Comparison of ENCODE assay signal across 18 mouse cellular contexts in genomic region chr17:31454056-31454455, GRCm38 (mm10).
DNase-seq lines count a peak whose midpoint lies in the region; ATAC-seq lines count a peak whose summit lies in the region.
"Had no signal": no experiment of that assay in that cellular context is flagged by ENCODE, and none has a peak within 500 bp of the region (broad histone marks: within the 10 kb centered on the region; RNA-seq: fewer than 3 reads in every experiment).

No protein-coding gene starts in this region.

- H3K4me3 ChIP-seq in limb, embryonic 13.5 days = no peak overlapping the region
- no peak overlapping the region for H3K4me3 ChIP-seq in limb, embryonic 10.5 days
- H3K4me3 ChIP-seq in intestine, embryonic 14.5 days (ENCODE audit: low read depth, low read length) = no peak overlapping the region
- H3K4me3 ChIP-seq in stomach, embryonic 14.5 days (ENCODE audit: low read depth, low read length) = no peak overlapping the region
- H3K4me3 ChIP-seq: embryonic facial prominence, embryonic 10.5 days; forebrain, embryonic 15.5 days; hindbrain, embryonic 15.5 days; liver, embryonic 12.5 days; midbrain, embryonic 13.5 days had no signal

- H3K27me3 ChIP-seq in limb, embryonic 13.5 days = no peaks in the 10 kb centered on the region
- no peaks in the 10 kb centered on the region for H3K27me3 ChIP-seq in limb, embryonic 10.5 days (ENCODE audit: low read depth, poor library complexity, severe bottlenecking)
- H3K27me3 ChIP-seq in intestine, embryonic 14.5 days (replicated peaks; ENCODE audit: control insufficient read depth, insufficient read depth, low read length) = no peaks in the 10 kb centered on the region
- no peaks in the 10 kb centered on the region for H3K27me3 ChIP-seq in stomach, embryonic 14.5 days (ENCODE audit: control insufficient read depth, insufficient read depth, low read length)
- H3K27me3 ChIP-seq: forebrain, embryonic 15.5 days; hindbrain, embryonic 15.5 days; liver, embryonic 12.5 days; midbrain, embryonic 13.5 days had no signal

- H3K9me3 ChIP-seq in limb, embryonic 13.5 days = no peaks in the 10 kb centered on the region
- H3K9me3 ChIP-seq in limb, embryonic 10.5 days (replicated peaks) = no peaks in the 10 kb centered on the region
- no peaks in the 10 kb centered on the region for H3K9me3 ChIP-seq in intestine, embryonic 14.5 days (ENCODE audit: control insufficient read depth, low read length)
- no peaks in the 10 kb centered on the region for H3K9me3 ChIP-seq in stomach, embryonic 14.5 days (ENCODE audit: control insufficient read depth, low read depth, low read length)
- H3K9me3 ChIP-seq: embryonic facial prominence, embryonic 10.5 days; forebrain, embryonic 15.5 days; hindbrain, embryonic 15.5 days; liver, embryonic 12.5 days; midbrain, embryonic 13.5 days had no signal

- peak; percentile 60 for DNase-seq in adrenal gland, adult 2 months
- DNase-seq in adrenal gland, adult 18-20 months (ENCODE audit: low spot score in 2 of 2) = no peak
- no peak for DNase-seq in limb, embryonic 10.5 days (ENCODE audit: low spot score)
- no peak for DNase-seq in intestine, embryonic 14.5 days (ENCODE audit: low spot score)
- no peak for DNase-seq in layer of hippocampus, adult 9-10 months (ENCODE audit: low spot score)
- DNase-seq in layer of hippocampus, postnatal 14 days (ENCODE audit: low spot score in 2 of 2) = no peak
- DNase-seq: cerebellum, adult 11 months; cerebellum, postnatal 10 days; kidney, adult 18-20 months; kidney, postnatal 10 days; thymus, postnatal 14 days had no signal

- H3K27ac ChIP-seq in limb, embryonic 13.5 days = peak overlapping the region; percentile 61
- H3K27ac ChIP-seq in limb, embryonic 10.5 days = no peak overlapping the region
- peak overlapping the region; percentile 96 for H3K27ac ChIP-seq in intestine, embryonic 14.5 days (ENCODE audit: low read depth)
- peak overlapping the region; percentile 95 for H3K27ac ChIP-seq in stomach, embryonic 14.5 days (ENCODE audit: low read length)
- H3K27ac ChIP-seq: embryonic facial prominence, embryonic 10.5 days; forebrain, embryonic 15.5 days; hindbrain, embryonic 15.5 days; liver, embryonic 12.5 days; midbrain, embryonic 13.5 days had no signal

- no peak for ATAC-seq in limb, embryonic 13.5 days (ENCODE audit: low FRiP score, low read depth)
- no peak for ATAC-seq in intestine, embryonic 14.5 days (replicated peaks; ENCODE audit: low FRiP score, low TSS enrichment, low read depth)
- no peak for ATAC-seq in stomach, embryonic 14.5 days (ENCODE audit: insufficient number of reproducible peaks, insufficient read depth, low FRiP score, low read depth)
- ATAC-seq: forebrain, embryonic 15.5 days; liver, embryonic 12.5 days; midbrain, embryonic 13.5 days had no signal

- peaks cover 28% of the 10 kb centered on the region for H3K4me1 ChIP-seq in limb, embryonic 13.5 days
- peaks cover 29% of the 10 kb centered on the region for H3K4me1 ChIP-seq in limb, embryonic 10.5 days
- peaks cover 58% of the 10 kb centered on the region for H3K4me1 ChIP-seq in intestine, embryonic 14.5 days (replicated peaks; ENCODE audit: control insufficient read depth, insufficient read depth, low read length)
- peaks cover 46% of the 10 kb centered on the region for H3K4me1 ChIP-seq in stomach, embryonic 14.5 days (ENCODE audit: control insufficient read depth, insufficient read depth, low read length)
- H3K4me1 ChIP-seq: liver, embryonic 12.5 days had no signal

- H3K9ac ChIP-seq in limb, embryonic 13.5 days = no peak overlapping the region
- H3K9ac ChIP-seq in intestine, embryonic 14.5 days (ENCODE audit: low read length) = 0 out of 2 replicates have a peak overlapping the region, but pooled peaks have one; percentile 8
- H3K9ac ChIP-seq in stomach, embryonic 14.5 days (replicated peaks; ENCODE audit: low read depth, low read length) = no peak overlapping the region
- H3K9ac ChIP-seq: forebrain, embryonic 15.5 days; hindbrain, embryonic 15.5 days; liver, embryonic 12.5 days; midbrain, embryonic 13.5 days had no signal

- no peak overlapping the region for H3K4me2 ChIP-seq in limb, embryonic 13.5 days (replicated peaks)
- no peak overlapping the region for H3K4me2 ChIP-seq in intestine, embryonic 14.5 days (ENCODE audit: low read length)
- no peak overlapping the region for H3K4me2 ChIP-seq in stomach, embryonic 14.5 days (replicated peaks; ENCODE audit: low read depth, low read length)
- H3K4me2 ChIP-seq: forebrain, embryonic 15.5 days; hindbrain, embryonic 15.5 days; liver, embryonic 12.5 days; midbrain, embryonic 13.5 days had no signal

- 88% methylated on average over 9 of the region's 9 CpGs for WGBS in limb, embryonic 13.5 days
- 87% methylated on average over 9 of the region's 9 CpGs for WGBS in limb, embryonic 10.5 days
- 41% methylated on average over 9 of the region's 9 CpGs for WGBS in intestine, embryonic 14.5 days
- 50% methylated on average over 9 of the region's 9 CpGs for WGBS in stomach, embryonic 14.5 days

- peaks cover 45% of the 10 kb centered on the region for H3K36me3 ChIP-seq in limb, embryonic 13.5 days
- peaks cover 25% of the 10 kb centered on the region for H3K36me3 ChIP-seq in limb, embryonic 10.5 days
- H3K36me3 ChIP-seq in intestine, embryonic 14.5 days (ENCODE audit: control insufficient read depth, insufficient read depth, low read length) = peaks cover 27% of the 10 kb centered on the region
- H3K36me3 ChIP-seq in stomach, embryonic 14.5 days (ENCODE audit: control insufficient read depth, insufficient read depth, low read length) = peaks cover 4% of the 10 kb centered on the region; the same call in 1 of the 2 replicates
- H3K36me3 ChIP-seq: liver, embryonic 12.5 days had no signal
